Mouse (Mus musculus): ENCODE results near the gene Rbp1. TPM values are rescaled to one million over a fixed set of nuclear protein-coding genes. Genes with fewer than 3 reads are reported as not detected.

Rbp1 gene
- under 1 TPM in 1 of 2 experiments, not detected in 1; 0.18 TPM for total RNA-seq (2023)

DNA sequence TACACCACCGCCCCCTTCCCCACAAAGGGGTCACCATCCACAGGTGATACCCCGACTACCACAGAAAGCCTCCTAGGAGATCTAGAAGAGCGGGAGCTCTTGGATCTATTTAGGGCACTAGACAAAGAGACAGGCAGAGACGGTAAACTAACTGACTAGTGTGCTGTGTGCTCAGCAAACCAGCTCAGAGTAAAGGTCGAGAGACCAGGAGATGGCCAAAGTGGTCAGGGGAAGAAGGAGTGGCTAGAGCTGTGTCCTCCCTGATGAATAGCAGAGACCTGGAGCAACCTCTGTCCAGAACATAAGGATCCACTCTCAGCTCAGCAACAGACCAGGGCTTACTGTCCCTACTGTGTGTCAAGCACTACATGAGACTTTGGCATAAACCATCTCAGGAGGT lies at the start of gene Rbp1:
Rbp1 (plus strand) TSS at position 306 of the 400 bp plus-strand sequence.

DNA sequence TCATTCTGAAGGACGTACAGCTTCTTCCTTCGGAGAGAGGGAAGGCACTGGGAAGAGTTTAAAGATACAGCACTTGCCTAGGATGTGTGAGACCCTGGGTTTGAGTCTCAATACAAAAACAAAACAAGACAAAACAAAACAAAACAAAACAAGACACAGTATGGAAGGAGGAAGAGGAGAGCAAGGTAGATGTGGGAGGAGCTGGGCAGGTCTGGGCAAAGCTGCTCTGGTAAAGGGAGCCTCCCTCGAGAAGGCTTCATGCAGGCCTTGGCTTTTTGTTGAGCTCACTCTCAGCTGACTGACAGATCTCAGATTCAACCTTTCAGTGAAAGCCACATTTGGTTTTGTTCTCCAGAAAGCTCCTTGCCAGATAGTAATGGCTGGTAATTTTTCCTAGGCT lies 63.1 kb downstream of the Rbp1 start, which contains the start of gene Rbp2:
Rbp2 (plus strand) TSS at position 301 of the 400 bp plus-strand sequence.

Other genes with a start within 250 kb of the Rbp1 start
- gene Nmnat3, start 135.5 kb upstream of the Rbp1 start, total RNA-seq (2023), result 1 to 10 TPM; 1.9 to 4.9 TPM
- not detected for gene Rbp2, start 63.2 kb downstream of the Rbp1 start, total RNA-seq (2023)
- 10 to 100 TPM; 62.7 to 74.1 TPM for gene Copb2, start 140.8 kb downstream of the Rbp1 start, total RNA-seq (2023)
- gene Mrps22, start 178.7 kb downstream of the Rbp1 start, total RNA-seq (2023), result 1 to 10 TPM; 9.2 to 9.5 TPM

All from neutrophil, adult 59 days (primary cell).